Mouse (Mus musculus): ENCODE results near the gene Gm49380.

GRCm38 (mm10) chr9:44105781-44106180, 7.5 kb downstream of the Gm49380 start:
- TF ChIP-seq CTCF (IDR thresholded peaks at IDR 0.05; ENCODE audit: control insufficient read depth, insufficient read depth, insufficient read length) (no peak), USF1 (IDR thresholded peaks at IDR 0.05; ENCODE audit: low read depth) (no peak), MAX (IDR thresholded peaks at IDR 0.05) (no peak), MYOD1 (IDR thresholded peaks at IDR 0.05; ENCODE audit: control insufficient read depth, insufficient read length, low read depth) (no peak)

Data from C2C12 (cell line).